Mouse (Mus musculus): ENCODE data around the gene Thoc3. TPM values are rescaled to one million over a fixed set of nuclear protein-coding genes. Genes with fewer than 3 reads are reported as not detected.

Thoc3 gene
- polyA plus RNA-seq, 1 experiment = 41.5 TPM

DNA sequence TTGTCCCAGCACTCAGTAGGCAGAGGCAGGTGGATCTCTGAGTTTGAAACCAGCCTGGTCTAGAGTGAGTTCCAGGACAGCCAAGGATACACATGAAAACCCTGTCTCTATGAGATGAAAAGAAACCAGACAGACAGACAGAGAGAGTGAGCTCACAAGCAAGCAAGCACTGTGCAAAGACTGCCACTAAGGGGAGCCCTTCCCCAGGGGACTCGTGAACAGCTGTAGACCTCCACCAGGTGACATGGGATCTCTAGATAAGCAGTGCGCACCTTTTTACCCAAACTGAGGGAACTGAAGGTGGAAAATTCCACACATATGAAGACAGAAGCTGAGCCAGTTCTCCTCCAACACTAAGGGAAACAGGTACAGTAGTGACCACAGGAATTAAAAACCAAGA is 11.6 kb downstream of the Thoc3 start:
- peak; percentile 66 for TF ChIP-seq CTCF (IDR thresholded peaks at IDR 0.05; ENCODE audit: low read depth, low read length)
- TF ChIP-seq EP300 (IDR thresholded peaks at IDR 0.05; ENCODE audit: insufficient read depth, low read depth, low read length) = no peak
- no peak for TF ChIP-seq POLR2A (IDR thresholded peaks at IDR 0.05; ENCODE audit: insufficient read depth, low read length)
- H3K9me3 ChIP-seq (replicated peaks; ENCODE audit: control insufficient read depth, insufficient read depth, low read length, poor library complexity, severe bottlenecking) = no peaks in the 10 kb centered on the region
- no peaks in the 10 kb centered on the region for H3K27me3 ChIP-seq (ENCODE audit: control insufficient read depth, insufficient read depth, low read length, poor library complexity, severe bottlenecking)
- no peak overlapping the region for H3K27ac ChIP-seq (ENCODE audit: insufficient read depth, low read length)
- H3K4me3 ChIP-seq (ENCODE audit: low read depth, low read length) = no peak overlapping the region
- H3K9ac ChIP-seq (ENCODE audit: low read depth, poor library complexity, severe bottlenecking) = no peak overlapping the region
- H3K4me1 ChIP-seq (ENCODE audit: control insufficient read depth, insufficient read depth, low read length) = no peaks in the 10 kb centered on the region
- H3K36me3 ChIP-seq (ENCODE audit: control insufficient read depth, insufficient read depth, low read length, poor library complexity, severe bottlenecking) = peaks cover 25% of the 10 kb centered on the region

DNA sequence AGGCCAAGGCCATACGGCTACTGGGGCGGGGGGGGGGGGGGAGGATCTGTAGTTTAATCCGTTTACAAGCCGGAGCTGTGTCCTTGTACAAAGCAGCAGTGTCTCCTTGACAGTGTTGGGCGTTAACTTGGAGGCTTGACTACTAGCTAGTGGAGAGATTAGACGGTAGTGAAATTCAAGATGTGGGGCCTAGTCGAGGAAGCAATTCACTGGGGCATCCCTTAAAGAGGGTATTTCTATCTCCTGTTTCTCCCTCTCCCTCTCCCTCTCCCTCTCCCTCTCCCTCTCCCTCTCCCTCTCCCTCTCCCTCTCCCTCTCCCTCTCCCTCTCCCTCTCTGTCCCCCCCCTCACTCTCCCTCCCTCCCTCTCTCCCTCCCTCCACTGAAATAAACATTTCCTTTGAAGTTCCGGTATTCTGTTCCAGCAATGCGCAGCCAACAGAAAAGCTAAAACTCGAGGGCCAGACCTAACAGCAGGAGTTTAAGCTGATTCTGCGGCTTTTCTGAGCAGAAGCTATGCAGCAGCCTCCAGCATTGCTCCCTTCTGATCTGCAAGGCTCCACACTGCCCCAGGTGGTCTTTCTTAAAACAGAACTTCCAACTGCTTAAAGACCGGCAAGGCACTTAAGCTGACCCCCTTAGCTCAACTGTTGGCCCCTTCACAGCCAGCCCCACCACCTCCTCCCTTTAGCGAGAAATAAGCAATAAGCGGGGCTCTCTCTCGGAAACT is 21.0 kb downstream of the Thoc3 start:
- TF ChIP-seq CTCF (IDR thresholded peaks at IDR 0.05; ENCODE audit: low read depth, low read length) = peak; percentile 26
- no peak for TF ChIP-seq POLR2A (IDR thresholded peaks at IDR 0.05; ENCODE audit: insufficient read depth, low read length)
- TF ChIP-seq EP300 (IDR thresholded peaks at IDR 0.05; ENCODE audit: insufficient read depth, low read depth, low read length) = no peak
- Histone ChIP-seq H3K9ac (ENCODE audit: low read depth, poor library complexity, severe bottlenecking) (no peak overlapping the region), H3K4me3 (ENCODE audit: low read depth, low read length) (no peak overlapping the region), H3K27ac (ENCODE audit: insufficient read depth, low read length) (no peak overlapping the region), H3K4me1 (ENCODE audit: control insufficient read depth, insufficient read depth, low read length) (no peaks in the 10 kb centered on the region), H3K36me3 (ENCODE audit: control insufficient read depth, insufficient read depth, low read length, poor library complexity, severe bottlenecking) (no peaks in the 10 kb centered on the region), H3K27me3 (ENCODE audit: control insufficient read depth, insufficient read depth, low read length, poor library complexity, severe bottlenecking) (no peaks in the 10 kb centered on the region), H3K9me3 (replicated peaks; ENCODE audit: control insufficient read depth, insufficient read depth, low read length, poor library complexity, severe bottlenecking) (no peaks in the 10 kb centered on the region)

DNA sequence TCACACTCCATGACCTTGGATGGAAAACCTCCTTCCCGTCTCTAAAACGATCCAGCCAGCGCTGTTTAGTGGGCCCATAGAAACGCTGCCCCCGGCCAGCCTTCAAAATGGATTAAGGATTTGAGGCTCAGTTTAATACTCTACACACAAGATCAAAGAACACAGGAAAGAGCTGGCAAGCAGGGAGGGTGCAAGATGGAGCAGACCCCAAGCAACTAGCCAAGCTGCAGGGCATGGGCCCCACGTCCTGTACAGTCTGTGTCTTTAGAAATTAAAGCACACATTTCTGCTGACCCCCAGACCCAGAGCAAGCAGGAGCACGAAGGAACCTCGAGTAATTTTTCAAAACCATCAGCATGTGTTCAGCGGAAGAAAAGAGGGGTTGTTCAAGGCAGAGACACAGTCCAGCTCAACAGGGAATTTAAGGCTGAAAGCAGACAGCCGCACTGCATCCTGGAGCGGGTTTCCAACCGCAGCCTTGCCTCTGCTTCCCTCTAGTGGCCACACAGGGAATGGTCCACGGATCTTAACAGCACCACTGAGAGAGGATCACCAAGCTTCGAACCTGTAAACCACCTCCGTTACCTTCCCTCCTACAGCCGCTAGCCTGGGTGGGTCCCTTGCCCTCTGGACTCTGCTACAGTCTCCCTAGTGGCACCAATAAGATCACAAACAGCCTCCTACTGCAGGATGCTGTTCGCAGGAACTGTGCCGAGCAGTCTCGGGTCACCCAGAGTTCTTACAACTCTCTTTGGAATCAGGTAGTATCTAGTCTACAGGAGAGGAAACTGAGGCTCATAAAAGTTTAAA is 21.8 kb downstream of the Thoc3 start:
- Histone ChIP-seq H3K36me3 (ENCODE audit: control insufficient read depth, insufficient read depth, low read length, poor library complexity, severe bottlenecking) (no peaks in the 10 kb centered on the region), H3K9ac (ENCODE audit: low read depth, poor library complexity, severe bottlenecking) (no peak overlapping the region), H3K4me3 (ENCODE audit: low read depth, low read length) (no peak overlapping the region), H3K27me3 (ENCODE audit: control insufficient read depth, insufficient read depth, low read length, poor library complexity, severe bottlenecking) (no peaks in the 10 kb centered on the region), H3K27ac (ENCODE audit: insufficient read depth, low read length) (no peak overlapping the region), H3K9me3 (replicated peaks; ENCODE audit: control insufficient read depth, insufficient read depth, low read length, poor library complexity, severe bottlenecking) (no peaks in the 10 kb centered on the region), H3K4me1 (ENCODE audit: control insufficient read depth, insufficient read depth, low read length) (no peaks in the 10 kb centered on the region)
- TF ChIP-seq POLR2A (IDR thresholded peaks at IDR 0.05; ENCODE audit: insufficient read depth, low read length) (no peak), EP300 (IDR thresholded peaks at IDR 0.05; ENCODE audit: insufficient read depth, low read depth, low read length) (0 out of 2 replicates have a peak, but pooled peaks have one; percentile 13), CTCF (IDR thresholded peaks at IDR 0.05; ENCODE audit: low read depth, low read length) (peak; percentile 99)

DNA sequence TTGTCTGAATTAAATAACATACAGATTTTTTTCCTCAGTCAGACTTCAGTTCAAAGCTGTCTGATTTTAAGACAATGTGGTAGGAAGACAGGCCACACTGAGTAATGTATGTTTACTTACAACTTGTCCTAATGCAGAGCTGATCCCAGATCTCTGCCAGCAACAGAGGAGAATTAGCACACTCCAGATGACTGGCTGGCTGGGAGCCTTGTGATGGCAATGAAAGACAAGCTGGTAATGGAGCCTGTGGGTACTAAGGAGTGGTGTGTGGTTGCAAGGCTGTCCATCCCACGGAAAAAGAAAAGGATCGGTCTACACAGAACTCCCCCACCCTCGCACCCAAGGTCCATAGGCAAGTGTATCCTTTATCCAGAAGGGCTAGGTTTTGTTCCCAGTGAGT is 25.0 kb downstream of the Thoc3 start:
- H3K4me3 ChIP-seq (ENCODE audit: low read depth, low read length) = no peak overlapping the region
- TF ChIP-seq POLR2A (IDR thresholded peaks at IDR 0.05; ENCODE audit: insufficient read depth, low read length) = no peak
- no peak for TF ChIP-seq CTCF (IDR thresholded peaks at IDR 0.05; ENCODE audit: low read depth, low read length)
- TF ChIP-seq EP300 (IDR thresholded peaks at IDR 0.05; ENCODE audit: insufficient read depth, low read depth, low read length) = no peak
- no peaks in the 10 kb centered on the region for H3K27me3 ChIP-seq (ENCODE audit: control insufficient read depth, insufficient read depth, low read length, poor library complexity, severe bottlenecking)
- H3K9ac ChIP-seq (ENCODE audit: low read depth, poor library complexity, severe bottlenecking) = no peak overlapping the region
- no peak overlapping the region for H3K27ac ChIP-seq (ENCODE audit: insufficient read depth, low read length)
- H3K4me1 ChIP-seq (ENCODE audit: control insufficient read depth, insufficient read depth, low read length) = no peaks in the 10 kb centered on the region
- H3K9me3 ChIP-seq (replicated peaks; ENCODE audit: control insufficient read depth, insufficient read depth, low read length, poor library complexity, severe bottlenecking) = no peaks in the 10 kb centered on the region
- H3K36me3 ChIP-seq (ENCODE audit: control insufficient read depth, insufficient read depth, low read length, poor library complexity, severe bottlenecking) = no peaks in the 10 kb centered on the region

DNA sequence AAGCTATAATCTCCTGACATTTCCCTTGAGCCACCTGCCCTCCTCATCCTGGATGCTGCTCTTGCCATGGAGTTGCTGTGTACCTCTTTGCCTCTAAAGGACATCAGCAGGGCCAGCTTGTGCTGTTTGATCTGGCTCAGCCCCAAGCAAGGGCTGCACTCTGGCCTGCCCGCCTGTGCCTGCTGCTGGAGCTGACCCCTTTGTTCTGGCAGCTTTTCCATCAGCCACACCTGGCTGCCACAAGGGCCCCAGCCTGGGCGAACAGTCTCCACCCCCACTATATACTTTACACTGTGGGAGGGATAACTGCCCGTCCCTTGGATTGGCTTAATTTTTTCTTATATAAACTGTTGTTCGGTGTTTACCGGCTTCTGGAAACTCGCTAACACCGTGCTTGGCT is 28.7 kb downstream of the Thoc3 start:
- no peak overlapping the region for H3K4me3 ChIP-seq (ENCODE audit: low read depth, low read length)
- H3K27ac ChIP-seq (ENCODE audit: insufficient read depth, low read length) = no peak overlapping the region
- no peaks in the 10 kb centered on the region for H3K36me3 ChIP-seq (ENCODE audit: control insufficient read depth, insufficient read depth, low read length, poor library complexity, severe bottlenecking)
- no peaks in the 10 kb centered on the region for H3K4me1 ChIP-seq (ENCODE audit: control insufficient read depth, insufficient read depth, low read length)
- H3K9ac ChIP-seq (ENCODE audit: low read depth, poor library complexity, severe bottlenecking) = no peak overlapping the region
- no peaks in the 10 kb centered on the region for H3K27me3 ChIP-seq (ENCODE audit: control insufficient read depth, insufficient read depth, low read length, poor library complexity, severe bottlenecking)
- TF ChIP-seq CTCF (IDR thresholded peaks at IDR 0.05; ENCODE audit: low read depth, low read length) (no peak), EP300 (IDR thresholded peaks at IDR 0.05; ENCODE audit: insufficient read depth, low read depth, low read length) (no peak), POLR2A (IDR thresholded peaks at IDR 0.05; ENCODE audit: insufficient read depth, low read length) (no peak)
- no peaks in the 10 kb centered on the region for H3K9me3 ChIP-seq (replicated peaks; ENCODE audit: control insufficient read depth, insufficient read depth, low read length, poor library complexity, severe bottlenecking)

DNA sequence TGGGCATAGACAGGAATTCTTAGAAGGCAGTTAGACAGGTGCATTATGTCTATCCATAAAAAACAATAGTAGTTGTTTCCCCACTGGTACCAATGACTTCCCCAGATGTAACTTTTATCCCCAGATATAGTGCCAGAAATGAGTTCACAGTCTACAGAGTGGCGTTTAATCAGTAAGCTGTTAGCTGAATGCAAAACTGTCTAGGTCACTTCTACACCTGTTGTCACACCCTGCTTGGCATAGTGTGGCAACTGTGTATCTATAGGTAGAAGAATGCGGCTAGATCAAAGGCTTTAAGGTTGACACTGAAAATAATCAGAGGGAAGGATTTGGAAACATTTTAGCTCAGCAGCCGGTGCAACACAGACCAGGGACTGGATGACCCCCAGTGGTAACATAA is 29.8 kb downstream of the Thoc3 start:
- no peaks in the 10 kb centered on the region for H3K36me3 ChIP-seq (ENCODE audit: control insufficient read depth, insufficient read depth, low read length, poor library complexity, severe bottlenecking)
- no peaks in the 10 kb centered on the region for H3K27me3 ChIP-seq (ENCODE audit: control insufficient read depth, insufficient read depth, low read length, poor library complexity, severe bottlenecking)
- TF ChIP-seq POLR2A (IDR thresholded peaks at IDR 0.05; ENCODE audit: insufficient read depth, low read length) (no peak), CTCF (IDR thresholded peaks at IDR 0.05; ENCODE audit: low read depth, low read length) (no peak), EP300 (IDR thresholded peaks at IDR 0.05; ENCODE audit: insufficient read depth, low read depth, low read length) (no peak)
- H3K4me3 ChIP-seq (ENCODE audit: low read depth, low read length) = no peak overlapping the region
- no peaks in the 10 kb centered on the region for H3K4me1 ChIP-seq (ENCODE audit: control insufficient read depth, insufficient read depth, low read length)
- H3K27ac ChIP-seq (ENCODE audit: insufficient read depth, low read length) = no peak overlapping the region
- H3K9me3 ChIP-seq (replicated peaks; ENCODE audit: control insufficient read depth, insufficient read depth, low read length, poor library complexity, severe bottlenecking) = no peaks in the 10 kb centered on the region
- H3K9ac ChIP-seq (ENCODE audit: low read depth, poor library complexity, severe bottlenecking) = no peak overlapping the region
